Mouse (Mus musculus): ENCODE measurements around the gene Slc6a2.

DNA sequence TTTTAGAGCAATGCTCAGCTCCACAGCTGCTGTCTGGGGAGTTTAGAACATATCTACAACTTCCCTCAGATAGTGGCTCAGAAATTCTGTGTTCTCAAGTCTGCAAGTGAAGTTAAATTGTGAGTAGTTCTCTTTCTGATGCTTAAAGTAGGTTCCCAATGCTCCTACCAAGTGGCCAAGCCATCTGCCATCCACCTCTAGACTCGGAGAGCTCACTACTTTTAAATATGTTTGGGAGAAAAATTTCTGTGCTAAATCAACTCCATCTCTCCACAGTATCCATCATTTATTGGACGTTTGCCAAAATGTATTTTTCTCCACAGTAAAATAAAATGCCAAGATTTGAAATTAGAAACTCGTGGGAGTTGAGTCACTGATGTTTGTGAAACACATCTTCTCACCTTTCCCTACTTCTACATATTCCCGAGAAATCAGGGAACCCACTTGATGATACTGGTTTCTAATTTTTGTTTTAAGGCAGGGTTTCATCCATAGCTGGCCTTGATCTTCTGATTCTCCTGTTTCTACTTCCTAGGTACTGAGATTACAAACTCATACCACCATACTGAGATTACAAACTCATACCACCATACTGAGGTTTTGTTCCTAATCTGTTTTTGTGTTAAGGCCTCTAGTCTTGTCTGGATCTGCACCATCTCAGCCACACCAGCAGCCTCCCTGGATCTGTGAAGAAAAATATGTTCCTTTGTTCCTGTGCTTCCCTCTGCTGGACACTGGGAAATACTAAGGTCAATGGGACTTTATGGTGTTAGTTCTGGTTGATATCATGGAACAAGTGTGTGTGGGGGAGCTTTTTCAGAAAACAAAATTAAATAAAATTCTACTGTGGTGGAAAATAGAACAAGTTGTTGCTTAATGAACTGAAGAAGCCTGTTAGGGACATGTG lies 88.9 kb downstream of the Slc6a2 start:
- no peak for TF ChIP-seq SMC3 (IDR thresholded peaks at IDR 0.05; ENCODE audit: low read depth, low read length)
- TF ChIP-seq MYC (IDR thresholded peaks at IDR 0.05; ENCODE audit: low read depth, low read length): no peak
- no peak for TF ChIP-seq POLR2A (IDR thresholded peaks at IDR 0.05; ENCODE audit: control insufficient read depth in 1 of 2, insufficient read depth in 1 of 2, low read depth in 1 of 2, low read length in 2 of 2, poor library complexity in 1 of 2)
- TF ChIP-seq CHD1 (IDR thresholded peaks at IDR 0.05; ENCODE audit: low read depth, low read length): no peak
- TF ChIP-seq CTCF (IDR thresholded peaks at IDR 0.05 in 2 of 3, conservative IDR thresholded peaks at IDR 0.05 in 1 of 3; ENCODE audit: control insufficient read depth in 1 of 3, insufficient read depth in 1 of 3, low read depth in 2 of 3, low read length in 3 of 3, poor library complexity in 1 of 3, severe bottlenecking in 1 of 3): no peak
- no peak for TF ChIP-seq MAZ (IDR thresholded peaks at IDR 0.05; ENCODE audit: low read depth, low read length)
- no peak for TF ChIP-seq MYB (IDR thresholded peaks at IDR 0.05; ENCODE audit: low read depth, low read length)
- TF ChIP-seq EP300 (IDR thresholded peaks at IDR 0.05; ENCODE audit: low read depth in 1 of 2, low read length in 2 of 2): no peak

All from MEL (cell line).